Mouse (Mus musculus) neural tube, embryonic 11.5 days (tissue): Measurements from ENCODE around the gene Tango2. TPM values are rescaled to one million over a fixed set of nuclear protein-coding genes. Genes with fewer than 3 reads are reported as not detected.

Experiments used
- microRNA counts: library from miRNA; unstranded; fragments of <30 nt; microRNA quantifications from one replicate; lab custom pipeline; 2015
- microRNA-seq: library from miRNA; unstranded; fragments of <30 nt; microRNA quantifications from one replicate; pipeline ENCODE4, GENCODE M21; 2016
- polyA plus RNA-seq: library from polyadenylated mRNA; unstranded; fragments of >200 nt; fragmentation: Nextera tagmentation; extraction: Ambion mirVana; gene quantifications from 2 replicates; pipeline ENCODE4 v1.2.1, GENCODE M21; 2014

Gene Tango2
- polyA plus RNA-seq, 1 experiment from 2014 or later, result 49.8 TPM

MicroRNAs within 50 kb of the gene (microRNA counts, 519-probe panel; counts per million panel counts)
- 171 counts per million, percentile 57 among the panel's probes with 10 or more counts for microRNA mmu-miR-1306 (lab: Ali Mortazavi, UCI)
- microRNA mmu-miR-185 (lab: Ali Mortazavi, UCI), result 3,628 counts per million, percentile 71 among the panel's probes with 10 or more counts

Small RNA genes lying within 50 kb of the gene (microRNA-seq; reads per million reads assigned to microRNA genes)
- gene Gm24572 (3.1 reads per million, percentile 6 among the genes with 10 or more reads in this experiment), gene Gm26219 (not detected), gene Mir1306 (246 reads per million, percentile 62 among the genes with 10 or more reads in this experiment), gene Mir185 (311 reads per million, percentile 65 among the genes with 10 or more reads in this experiment)

Other genes starting within 250 kb of the Tango2 start
- 9.6 and 10.7 TPM in 2 replicates for gene Rtn4r, start 220.5 kb downstream of the Tango2 start, polyA plus RNA-seq
- not detected in 2 replicates for gene Ccdc188, start 130.2 kb downstream of the Tango2 start, polyA plus RNA-seq
- 13.1 and 13.6 TPM in 2 replicates for gene Zdhhc8, start 113.0 kb downstream of the Tango2 start, polyA plus RNA-seq
- 92.9 and 93.9 TPM in 2 replicates for gene Trmt2a, start 99.4 kb downstream of the Tango2 start, polyA plus RNA-seq
- 953 and 1,053 TPM in 2 replicates for gene Ranbp1, start 99.4 kb downstream of the Tango2 start, polyA plus RNA-seq
- gene Gm49776, start 89.8 kb downstream of the Tango2 start, polyA plus RNA-seq, result 3.6 and 9.2 TPM in 2 replicates
- gene Dgcr8, start 58.9 kb downstream of the Tango2 start, polyA plus RNA-seq, result 34.0 and 40.9 TPM in 2 replicates
- gene Arvcf, start 79 bp upstream of the Tango2 start, polyA plus RNA-seq, result 81.6 and 82.2 TPM in 2 replicates
- gene Txnrd2, start 78.3 kb upstream of the Tango2 start, polyA plus RNA-seq, result 20.4 TPM in 2 replicates
- gene Comt, start 78.7 kb upstream of the Tango2 start, polyA plus RNA-seq, result 60.8 and 64.0 TPM in 2 replicates
- gene Gnb1l, start 150.6 kb upstream of the Tango2 start, polyA plus RNA-seq, result 11.5 and 13.3 TPM in 2 replicates
- 1.7 and 2.4 TPM in 2 replicates for gene Rtl10, start 150.8 kb upstream of the Tango2 start, polyA plus RNA-seq
- gene Tbx1, start 242.6 kb upstream of the Tango2 start, polyA plus RNA-seq, result 3.8 and 5.3 TPM in 2 replicates